Mouse (Mus musculus): ENCODE measurements around the gene Cyp2a5. TPM values are rescaled to one million over a fixed set of nuclear protein-coding genes. Genes with fewer than 3 reads are reported as not detected.

The Cyp2a5 gene
- polyA plus RNA-seq (2012; rRNA removed), result 0.33 and 1.1 TPM in 2 replicates

DNA sequence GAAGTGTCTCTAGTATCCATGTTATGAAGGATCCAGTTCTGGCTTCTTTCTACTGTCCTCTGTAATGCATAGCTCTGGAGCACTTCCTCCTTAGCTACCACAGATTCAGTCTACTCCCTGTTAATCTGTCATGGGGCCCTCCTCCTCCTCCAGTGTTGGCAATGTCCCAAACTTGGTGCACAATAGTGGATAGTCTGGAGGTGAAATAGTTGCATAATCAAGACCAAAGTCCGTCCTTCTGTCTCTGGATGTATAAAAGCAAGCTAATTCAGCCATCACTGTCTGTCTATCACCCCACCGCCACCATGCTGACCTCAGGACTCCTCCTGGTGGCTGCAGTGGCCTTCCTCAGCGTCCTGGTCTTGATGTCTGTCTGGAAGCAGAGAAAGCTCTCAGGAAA lies at the start of gene Cyp2a5:
TSS of gene Cyp2a5 (plus strand) at position 247 of the 400 bp plus-strand sequence.

DNA sequence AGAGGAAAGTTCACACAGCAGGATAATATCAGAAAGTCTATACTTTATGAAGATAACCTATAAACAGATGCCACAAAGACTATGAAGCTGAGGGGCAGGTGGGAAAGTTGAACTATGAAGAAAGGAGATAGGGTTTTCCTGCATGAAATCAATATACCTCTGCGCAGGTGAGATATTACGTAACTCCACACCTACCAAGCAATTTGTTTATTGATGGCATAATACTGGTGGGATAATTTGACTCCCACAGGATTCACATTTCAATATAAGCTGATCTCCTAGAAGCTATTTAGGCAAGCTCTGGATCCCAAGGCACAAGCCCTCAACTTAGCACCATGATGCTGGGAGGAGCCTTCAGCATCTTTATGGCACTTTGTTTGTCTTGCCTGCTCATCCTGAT lies 26.5 kb upstream of the Cyp2a5 start, which contains the start of gene Cyp2g1:
TSS of gene Cyp2g1 (plus strand) at position 301 of the 400 bp plus-strand sequence.

Other genes with a start within 250 kb of the Cyp2a5 start
- not detected in 2 replicates for gene Vmn1r185, start 216.8 kb upstream of the Cyp2a5 start, polyA plus RNA-seq (2012; rRNA removed)
- 0.07 TPM in 1 of 2 replicates, not detected in the other for gene Cyp2b23, start 148.9 kb upstream of the Cyp2a5 start, polyA plus RNA-seq (2012; rRNA removed)
- 0.20 TPM in 1 of 2 replicates, not detected in the other for gene Cyp2b19, start 78.2 kb upstream of the Cyp2a5 start, polyA plus RNA-seq (2012; rRNA removed)
- 0.07 TPM in 1 of 2 replicates, not detected in the other for gene Cyp2g1, start 26.4 kb upstream of the Cyp2a5 start, polyA plus RNA-seq (2012; rRNA removed)
- gene Cyp2a22, start 104.1 kb downstream of the Cyp2a5 start, polyA plus RNA-seq (2012; rRNA removed), result not detected in 2 replicates
- 0.08 TPM in 1 of 2 replicates, not detected in the other for gene Cyp2a12, start 193.8 kb downstream of the Cyp2a5 start, polyA plus RNA-seq (2012; rRNA removed)